Mouse (Mus musculus) gastrocnemius, postnatal 4 days (tissue): Measurements from ENCODE around the gene Tfap2b. TPM values are rescaled to one million over a fixed set of nuclear protein-coding genes. Genes with fewer than 3 reads are reported as not detected.

ENCODE experiments used
- DNase-seq, 2 experiments: peaks; one replicate each; pipeline ENCODE4 v3.0.0; 2021 to 2022; ENCODE audit warnings: low spot score in 2 of 2, mixed read lengths in 2 of 2
- total RNA-seq, 2 experiments: library from RNA; stranded (reverse); gene quantifications; 2 replicates each; pipeline ENCODE4 v1.2.3; 2021

Gene Tfap2b
- total RNA-seq, 2 experiments from 2014 or later: 0.05 to 0.20 TPM

GRCm38 (mm10) chr1:19231574-19232080 is 22.9 kb downstream of the Tfap2b start:
- DNase-seq: no peak

GRCm38 (mm10) chr1:19232743-19233142 is 24.0 kb downstream of the Tfap2b start:
- no peak for DNase-seq

- no peak for DNase-seq
Observed at GRCm38 (mm10) chr1:19233857-19234256, 25.1 kb downstream of the Tfap2b start.

- DNase-seq: no peak
Observed at GRCm38 (mm10) chr1:19234432-19235205, 25.9 kb downstream of the Tfap2b start.

GRCm38 (mm10) chr1:19236051-19236450 is 27.3 kb downstream of the Tfap2b start:
- no peak for DNase-seq

- no peak for DNase-seq
Observed at GRCm38 (mm10) chr1:19236591-19236990, 27.9 kb downstream of the Tfap2b start.

- no peak for DNase-seq
Observed at GRCm38 (mm10) chr1:19237061-19237460, 28.3 kb downstream of the Tfap2b start.

GRCm38 (mm10) chr1:19237721-19238410 is 29.2 kb downstream of the Tfap2b start:
- no peak for DNase-seq

- DNase-seq: no peak
Observed at GRCm38 (mm10) chr1:19240054-19240453, 31.3 kb downstream of the Tfap2b start.

- DNase-seq: no peak
Observed at GRCm38 (mm10) chr1:19241316-19241715, 32.6 kb downstream of the Tfap2b start.

GRCm38 (mm10) chr1:19242021-19242420 is 33.3 kb downstream of the Tfap2b start:
- DNase-seq: no peak

GRCm38 (mm10) chr1:19245032-19245431 is 36.3 kb downstream of the Tfap2b start:
- DNase-seq: no peak

- no peak for DNase-seq
Observed at GRCm38 (mm10) chr1:19251286-19251685, 42.6 kb downstream of the Tfap2b start.

GRCm38 (mm10) chr1:19269596-19269995 is 60.9 kb downstream of the Tfap2b start:
- no peak for DNase-seq

Other genes starting within 250 kb of the Tfap2b start
- gene Tfap2d, start 105.9 kb upstream of the Tfap2b start, total RNA-seq: not detected